Mouse (Mus musculus) liver, postnatal 0 days (tissue): ENCODE measurements around the gene Ccr5.
"Not testable (repeated sequence)": the region's sequence is repeated elsewhere in the genome, so short reads cannot be mapped to it uniquely, and the experiment has no call there.

Source experiments
- CTCF ChIP-seq: sonication (generic); IDR thresholded peaks from 2 replicates; pipeline ENCODE4 v1.5.1; 2016; ENCODE audit warnings: antibody characterized with exemption, low read depth
- EP300 ChIP-seq: IDR thresholded peaks from 2 replicates; pipeline ENCODE4 v1.6.1; 2016; ENCODE audit warnings: antibody characterized with exemption, low read depth, mild to moderate bottlenecking

GRCm38 (mm10) chr9:124134919-124135318, 13.6 kb downstream of the Ccr5 start:
- not testable (repeated sequence) for TF ChIP-seq CTCF, EP300
